9 mouse cellular contexts compared by ENCODE assay signal in genomic region chr13:23682947-23683754, GRCm38 (mm10). TPM values are rescaled to one million over a fixed set of nuclear protein-coding genes. Genes with fewer than 3 reads are reported as not detected.
A peak's percentile ranks its signal among the peaks of the same experiment; 100 is the strongest.
DNase-seq lines count a peak whose midpoint lies in the region; ATAC-seq and TF ChIP-seq lines count a peak whose summit lies in the region.
"Not testable (repeated sequence)": the region's sequence is repeated elsewhere in the genome, so short reads cannot be mapped to it uniquely, and the experiment has no call there.
"Had no signal": no experiment of that assay in that cellular context is flagged by ENCODE, and none has a peak within 500 bp of the region (broad histone marks: within the 10 kb centered on the region; RNA-seq: fewer than 3 reads in every experiment).

No protein-coding gene starts in this region.

- TF ChIP-seq POLR2A in cortical plate, adult 2 months (IDR thresholded peaks at IDR 0.05; ENCODE audit: extremely low read depth, insufficient read depth, low read length): not testable (repeated sequence)

- 8% methylated on average over 12 of the region's 30 CpGs for WGBS in forebrain, embryonic 14.5 days
- WGBS in hindbrain, embryonic 13.5 days: 9% methylated on average over 14 of the region's 30 CpGs
- WGBS in limb, embryonic 11.5 days: 16% methylated on average over 10 of the region's 30 CpGs
- 55% methylated on average over 7 of the region's 30 CpGs for WGBS in macrophage (ENCODE audit: missing documents)
- 11% methylated on average over 14 of the region's 30 CpGs for WGBS in neural tube, embryonic 15.5 days

- peak overlapping the region; percentile 95 for H3K27ac ChIP-seq in cortical plate, adult 2 months (ENCODE audit: insufficient read depth, low read length)
- H3K27ac ChIP-seq in forebrain, embryonic 14.5 days (ENCODE audit: low read depth, low read length): peak overlapping the region; percentile 67
- H3K27ac ChIP-seq in hindbrain, embryonic 13.5 days: peak overlapping the region; percentile 95
- H3K27ac ChIP-seq in limb, embryonic 11.5 days (replicated peaks; ENCODE audit: low read depth, low read length): peak overlapping the region; percentile 83
- peak overlapping the region; percentile 61 for H3K27ac ChIP-seq in macrophage
- H3K27ac ChIP-seq in neural tube, embryonic 15.5 days (replicated peaks): peak overlapping the region; percentile 89

- H3K79me2 ChIP-seq in macrophage (ENCODE audit: inconsistent target): peaks cover 30% of the 10 kb centered on the region; the same call in 1 of the 2 replicates

- peak; percentile 62 for DNase-seq in MEL-GATA-1-ER (ENCODE audit: extremely low read depth, low read depth)
- DNase-seq in forebrain, embryonic 14.5 days (ENCODE audit: low spot score): peak; percentile 27
- peak; percentile 56 for DNase-seq in limb, embryonic 11.5 days (ENCODE audit: low spot score)

- H3K9ac ChIP-seq in forebrain, embryonic 14.5 days (ENCODE audit: low read length): peak overlapping the region; percentile 60
- peak overlapping the region; percentile 67 for H3K9ac ChIP-seq in hindbrain, embryonic 13.5 days
- peak overlapping the region; percentile 61; the same call in 1 of the 2 replicates for H3K9ac ChIP-seq in limb, embryonic 11.5 days (ENCODE audit: low read length)
- H3K9ac ChIP-seq in neural tube, embryonic 15.5 days (replicated peaks): peak overlapping the region; percentile 45

- not testable (repeated sequence) for ATAC-seq in forebrain, embryonic 14.5 days; limb, embryonic 11.5 days (ENCODE audit: insufficient number of reproducible peaks, low FRiP score, low TSS enrichment, low read depth)
- peak; percentile 67 for ATAC-seq in hindbrain, embryonic 13.5 days (ENCODE audit: low FRiP score)
- peak; percentile 62 for ATAC-seq in neural tube, embryonic 15.5 days (ENCODE audit: low FRiP score)

- peak overlapping the region; percentile 54 for H3K4me2 ChIP-seq in forebrain, embryonic 14.5 days (ENCODE audit: low read length)
- H3K4me2 ChIP-seq in hindbrain, embryonic 13.5 days: peak overlapping the region; percentile 69
- H3K4me2 ChIP-seq in limb, embryonic 11.5 days (ENCODE audit: low read depth, severe bottlenecking): peak overlapping the region; percentile 50
- H3K4me2 ChIP-seq in neural tube, embryonic 15.5 days: peak overlapping the region; percentile 78

- not testable (repeated sequence) for H3K27me3 ChIP-seq in forebrain, embryonic 14.5 days (replicated peaks; ENCODE audit: control insufficient read depth, insufficient read depth, low read length); hindbrain, embryonic 13.5 days; limb, embryonic 11.5 days (ENCODE audit: control insufficient read depth, insufficient read depth, low read length); neural tube, embryonic 15.5 days (replicated peaks)

- peak overlapping the region; percentile 57; the same call in 1 of the 2 replicates for H3K4me3 ChIP-seq in cortical plate, adult 2 months (ENCODE audit: insufficient read depth, low read length)
- H3K4me3 ChIP-seq in forebrain, embryonic 14.5 days (ENCODE audit: low read depth, low read length): peak overlapping the region; percentile 42
- peak overlapping the region; percentile 52 for H3K4me3 ChIP-seq in hindbrain, embryonic 13.5 days
- H3K4me3 ChIP-seq in limb, embryonic 11.5 days (ENCODE audit: low read depth, low read length): peak overlapping the region; percentile 30
- peak overlapping the region; percentile 24 for H3K4me3 ChIP-seq in macrophage (ENCODE audit: inconsistent target)
- peak overlapping the region; percentile 47 for H3K4me3 ChIP-seq in neural tube, embryonic 15.5 days (replicated peaks)

- TF ChIP-seq CTCF in cortical plate, adult 2 months (IDR thresholded peaks at IDR 0.05; ENCODE audit: extremely low read depth, insufficient read depth, low read length): not testable (repeated sequence)

- H3K36me3 ChIP-seq in forebrain, embryonic 14.5 days (ENCODE audit: control insufficient read depth, insufficient read depth, low read length); hindbrain, embryonic 13.5 days; limb, embryonic 11.5 days (ENCODE audit: control insufficient read depth, insufficient read depth, low read length); macrophage (ENCODE audit: inconsistent target); neural tube, embryonic 15.5 days: not testable (repeated sequence)

- not testable (repeated sequence) for H3K4me1 ChIP-seq in cortical plate, adult 2 months (ENCODE audit: control insufficient read depth, insufficient read depth, low read length); limb, embryonic 11.5 days (ENCODE audit: control insufficient read depth, insufficient read depth, low read length)
- H3K4me1 ChIP-seq in forebrain, embryonic 14.5 days (ENCODE audit: control insufficient read depth, insufficient read depth, low read length): peaks cover 11% of the 10 kb centered on the region; the same call in 1 of the 2 replicates
- peaks cover 24% of the 10 kb centered on the region for H3K4me1 ChIP-seq in hindbrain, embryonic 13.5 days (replicated peaks)
- H3K4me1 ChIP-seq in neural tube, embryonic 15.5 days: peaks cover 21% of the 10 kb centered on the region

- H3K9me3 ChIP-seq in forebrain, embryonic 14.5 days (replicated peaks; ENCODE audit: control insufficient read depth, low read length); hindbrain, embryonic 13.5 days; limb, embryonic 11.5 days (ENCODE audit: control insufficient read depth, low read length); neural tube, embryonic 15.5 days (replicated peaks): not testable (repeated sequence)

RNA-seq across cellular contexts. Expression of gene Hist1h2ac, which starts 0.6 kb away (rescaled TPM):
- 1.2 and 1.5 TPM in 2 replicates for polyA plus RNA-seq in cortical plate, adult 2 months (2012; rRNA removed)
- polyA plus RNA-seq in forebrain, embryonic 14.5 days (2014; fragmentation: Nextera tagmentation; extraction: Ambion mirVana): 0.91 and 1.3 TPM in 2 replicates
- 0.38 and 0.54 TPM in 2 replicates for polyA plus RNA-seq in hindbrain, embryonic 13.5 days (2015; fragmentation: Nextera tagmentation; extraction: Ambion mirVana)
- 0.96 and 1.0 TPM in 2 replicates for polyA plus RNA-seq in limb, embryonic 11.5 days (2014; fragmentation: Nextera tagmentation; extraction: Ambion mirVana)
- 1 to 10 TPM in 11 of 26 experiments, under 1 TPM in 12, not detected in 3; 0.21 to 7.6 (median 0.89) TPM for total RNA-seq in macrophage (2018; cell fraction: chromatin; rRNA removed)
- total RNA-seq in macrophage (2018; cell fraction: cytosol; rRNA removed): 1 to 10 TPM in 24 of 26 experiments, under 1 TPM in 2; 0.71 to 4.8 (median 1.6) TPM
- 1 to 10 TPM in 16 of 26 experiments, under 1 TPM in 9, not detected in 1; 0.29 to 7.6 (median 1.3) TPM for total RNA-seq in macrophage (2018; cell fraction: nucleus; rRNA removed)
- polyA plus RNA-seq in macrophage (2018): 0.20 to 0.36 TPM (median 0.33 TPM) in 3 replicates
- polyA plus RNA-seq in neural tube, embryonic 15.5 days (2015; fragmentation: Nextera tagmentation; extraction: Ambion mirVana): 0.26 and 0.54 TPM in 2 replicates

RNA-seq across cellular contexts. Expression of gene Hist1h2bc, which starts 0.8 kb away (rescaled TPM):
- 117 and 130 TPM in 2 replicates for polyA plus RNA-seq in cortical plate, adult 2 months (2012; rRNA removed)
- polyA plus RNA-seq in forebrain, embryonic 14.5 days (2014; fragmentation: Nextera tagmentation; extraction: Ambion mirVana): 32.2 and 39.5 TPM in 2 replicates
- polyA plus RNA-seq in hindbrain, embryonic 13.5 days (2015; fragmentation: Nextera tagmentation; extraction: Ambion mirVana): 17.8 and 23.1 TPM in 2 replicates
- polyA plus RNA-seq in limb, embryonic 11.5 days (2014; fragmentation: Nextera tagmentation; extraction: Ambion mirVana): 19.9 and 21.1 TPM in 2 replicates
- total RNA-seq in macrophage (2018; cell fraction: chromatin; rRNA removed): 10 to 100 TPM in 7 of 26 experiments, 1 to 10 TPM in 19; 1.6 to 36.8 (median 5.8) TPM
- total RNA-seq in macrophage (2018; cell fraction: cytosol; rRNA removed): 100 to 1,000 TPM; 112 to 241 (median 169) TPM
- total RNA-seq in macrophage (2018; cell fraction: nucleus; rRNA removed): 10 to 100 TPM in 24 of 26 experiments, 1 to 10 TPM in 2; 9.0 to 62.0 (median 30.7) TPM
- polyA plus RNA-seq in macrophage (2018): 101 to 170 TPM (median 160 TPM) in 3 replicates
- polyA plus RNA-seq in neural tube, embryonic 15.5 days (2015; fragmentation: Nextera tagmentation; extraction: Ambion mirVana): 18.4 and 26.8 TPM in 2 replicates

RNA-seq across cellular contexts. Expression of gene Hist1h1t, which starts 12.5 kb away (rescaled TPM):
- polyA plus RNA-seq in cortical plate, adult 2 months (2012; rRNA removed): not detected in 2 replicates
- polyA plus RNA-seq in forebrain, embryonic 14.5 days (2014; fragmentation: Nextera tagmentation; extraction: Ambion mirVana): not detected in 2 replicates
- polyA plus RNA-seq in hindbrain, embryonic 13.5 days (2015; fragmentation: Nextera tagmentation; extraction: Ambion mirVana): not detected in 2 replicates
- polyA plus RNA-seq in limb, embryonic 11.5 days (2014; fragmentation: Nextera tagmentation; extraction: Ambion mirVana): 0.28 TPM in 1 of 2 replicates, not detected in the other
- 1 to 10 TPM in 9 of 26 experiments, not detected in 17; 1.1 to 7.4 (median 2.3) TPM for total RNA-seq in macrophage (2018; cell fraction: chromatin; rRNA removed)
- total RNA-seq in macrophage (2018; cell fraction: cytosol; rRNA removed): under 1 TPM in 2 of 26 experiments, not detected in 24; 0.17 to 0.22 TPM
- total RNA-seq in macrophage (2018; cell fraction: nucleus; rRNA removed): 1 to 10 TPM in 4 of 26 experiments, under 1 TPM in 1, not detected in 21; 0.98 to 2.7 (median 1.3) TPM
- not detected in 3 replicates for polyA plus RNA-seq in macrophage (2018)
- polyA plus RNA-seq in neural tube, embryonic 15.5 days (2015; fragmentation: Nextera tagmentation; extraction: Ambion mirVana): not detected in 2 replicates
- total RNA-seq: adrenal gland, postnatal 25 days; layer of hippocampus, adult 18-20 months had no signal

RNA-seq across cellular contexts. Expression of gene Hist1h4c, which starts 15.1 kb away (rescaled TPM):
- polyA plus RNA-seq in cortical plate, adult 2 months (2012; rRNA removed): 4.1 and 9.6 TPM in 2 replicates
- 2.9 and 6.5 TPM in 2 replicates for polyA plus RNA-seq in forebrain, embryonic 14.5 days (2014; fragmentation: Nextera tagmentation; extraction: Ambion mirVana)
- polyA plus RNA-seq in hindbrain, embryonic 13.5 days (2015; fragmentation: Nextera tagmentation; extraction: Ambion mirVana): 3.9 and 4.4 TPM in 2 replicates
- 6.6 and 7.9 TPM in 2 replicates for polyA plus RNA-seq in limb, embryonic 11.5 days (2014; fragmentation: Nextera tagmentation; extraction: Ambion mirVana)
- total RNA-seq in macrophage (2018; cell fraction: chromatin; rRNA removed): 10 to 100 TPM in 14 of 26 experiments, 1 to 10 TPM in 12; 4.0 to 49.2 (median 11.4) TPM
- total RNA-seq in macrophage (2018; cell fraction: cytosol; rRNA removed): 10 to 100 TPM; 16.3 to 87.3 (median 38.2) TPM
- 100 to 1,000 TPM in 1 of 26 experiments, 10 to 100 TPM in 23, 1 to 10 TPM in 2; 4.8 to 101 (median 22.1) TPM for total RNA-seq in macrophage (2018; cell fraction: nucleus; rRNA removed)
- 0.53 TPM in 1 of 3 replicates, not detected in the others for polyA plus RNA-seq in macrophage (2018)
- polyA plus RNA-seq in neural tube, embryonic 15.5 days (2015; fragmentation: Nextera tagmentation; extraction: Ambion mirVana): 2.7 and 2.8 TPM in 2 replicates

RNA-seq across cellular contexts. Expression of gene Hfe, which starts 27.5 kb away (rescaled TPM):
- 4.2 and 4.3 TPM in 2 replicates for polyA plus RNA-seq in cortical plate, adult 2 months (2012; rRNA removed)
- polyA plus RNA-seq in forebrain, embryonic 14.5 days (2014; fragmentation: Nextera tagmentation; extraction: Ambion mirVana): 3.5 and 4.7 TPM in 2 replicates
- polyA plus RNA-seq in hindbrain, embryonic 13.5 days (2015; fragmentation: Nextera tagmentation; extraction: Ambion mirVana): 5.4 and 5.6 TPM in 2 replicates
- polyA plus RNA-seq in limb, embryonic 11.5 days (2014; fragmentation: Nextera tagmentation; extraction: Ambion mirVana): 2.1 and 3.7 TPM in 2 replicates
- total RNA-seq in macrophage (2018; cell fraction: chromatin; rRNA removed): 10 to 100 TPM in 14 of 26 experiments, 1 to 10 TPM in 12; 2.7 to 31.8 (median 15.3) TPM
- 10 to 100 TPM; 25.0 to 63.5 (median 42.9) TPM for total RNA-seq in macrophage (2018; cell fraction: cytosol; rRNA removed)
- 10 to 100 TPM; 12.6 to 62.1 (median 39.3) TPM for total RNA-seq in macrophage (2018; cell fraction: nucleus; rRNA removed)
- 27.7 to 67.4 TPM (median 36.4 TPM) in 3 replicates for polyA plus RNA-seq in macrophage (2018)
- polyA plus RNA-seq in neural tube, embryonic 15.5 days (2015; fragmentation: Nextera tagmentation; extraction: Ambion mirVana): 3.7 and 4.6 TPM in 2 replicates
